Mouse (Mus musculus) stomach, embryonic 15.5 days (tissue): Measurements from ENCODE around the gene Txndc12. TPM values are rescaled to one million over a fixed set of nuclear protein-coding genes. Genes with fewer than 3 reads are reported as not detected.

Experiments used
- ATAC-seq: fragments of 200-750 bp; cut with Nextera tagmentation; 2 replicates; pipeline ENCODE4 v1.8.0; 2017; ENCODE audit warnings: low read depth, moderate number of reproducible peaks, moderate TSS enrichment; ENCODE audit not compliant: insufficient read depth, low FRiP score
- H3K27ac ChIP-seq: fragments of 300-500 bp; sonication (generic); 2 replicates; pipeline ENCODE4 v1.5.1; 2015; ENCODE audit warnings: mild to moderate bottlenecking, inconsistent platforms
- H3K27me3 ChIP-seq: fragments of 300-500 bp; sonication (generic); replicated peaks from 2 replicates; pipeline ENCODE4 v1.6.1; 2015; ENCODE audit warnings: inconsistent platforms
- H3K36me3 ChIP-seq: fragments of 300-500 bp; sonication (generic); 2 replicates; pipeline ENCODE4 v1.6.1; 2015; ENCODE audit warnings: inconsistent platforms
- H3K4me1 ChIP-seq: fragments of 300-500 bp; sonication (generic); 2 replicates; pipeline ENCODE4 v1.6.1; 2015; ENCODE audit warnings: inconsistent platforms
- H3K4me2 ChIP-seq: fragments of 300-500 bp; sonication (generic); 2 replicates; pipeline ENCODE4 v1.6.1; 2015; ENCODE audit warnings: mild to moderate bottlenecking, inconsistent platforms
- H3K4me3 ChIP-seq: fragments of 300-500 bp; sonication (generic); replicated peaks from 2 replicates; pipeline ENCODE4 v1.5.1; 2015; ENCODE audit warnings: inconsistent platforms
- H3K9ac ChIP-seq: fragments of 300-500 bp; sonication (generic); 2 replicates; pipeline ENCODE4 v1.6.1; 2015; ENCODE audit warnings: inconsistent platforms
- H3K9me3 ChIP-seq: fragments of 300-500 bp; sonication (generic); 2 replicates; pipeline ENCODE4 v1.6.1; 2016; ENCODE audit warnings: inconsistent platforms
- WGBS: fragments of 180-500 bp; shearing (Covaris S2); methylation state at CpG from one replicate; pipeline ENCODE4 v1.1.7; 2015; 5-methylcytosine and 5-hydroxymethylcytosine counted together
- polyA plus RNA-seq: library from polyadenylated mRNA; unstranded; fragments of >200 nt; fragmentation: Nextera tagmentation; extraction: Ambion mirVana; gene quantifications from 2 replicates; pipeline ENCODE4 v1.2.1, GENCODE M21; 2015

Txndc12 gene
- polyA plus RNA-seq, 1 experiment from 2014 or later, result 97.2 TPM

DNA sequence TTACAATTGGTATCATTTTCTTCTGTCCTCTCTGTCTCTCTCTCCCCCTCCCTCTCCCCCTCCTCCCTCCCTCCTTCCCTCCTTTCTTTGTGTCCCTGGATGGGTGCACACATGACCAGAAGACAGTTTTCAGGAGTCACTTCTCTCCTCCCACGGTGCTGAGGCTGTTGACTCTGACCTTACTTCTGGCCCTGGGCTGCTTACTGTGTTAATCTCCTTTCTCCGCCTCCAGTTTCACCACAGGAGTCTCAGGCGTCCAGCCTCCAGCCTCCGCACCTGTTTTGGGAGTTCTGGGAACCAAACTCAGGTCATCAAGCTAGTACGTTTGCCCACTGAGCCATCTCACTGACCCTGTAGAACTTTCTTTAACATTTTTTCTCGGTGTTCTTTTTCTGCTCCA lies 69.7 kb downstream of the Txndc12 start:
- ATAC-seq, result no peak
- no peaks in the 10 kb centered on the region for H3K9me3 ChIP-seq
- H3K36me3 ChIP-seq, result no peaks in the 10 kb centered on the region
- H3K27ac ChIP-seq, result no peak overlapping the region
- no peak overlapping the region for H3K4me3 ChIP-seq
- no peak overlapping the region for H3K9ac ChIP-seq
- no peak overlapping the region for H3K4me2 ChIP-seq
- 61% methylated on average over 6 of the region's 6 CpGs for WGBS
- H3K4me1 ChIP-seq, result no peaks in the 10 kb centered on the region
- no peaks in the 10 kb centered on the region for H3K27me3 ChIP-seq

DNA sequence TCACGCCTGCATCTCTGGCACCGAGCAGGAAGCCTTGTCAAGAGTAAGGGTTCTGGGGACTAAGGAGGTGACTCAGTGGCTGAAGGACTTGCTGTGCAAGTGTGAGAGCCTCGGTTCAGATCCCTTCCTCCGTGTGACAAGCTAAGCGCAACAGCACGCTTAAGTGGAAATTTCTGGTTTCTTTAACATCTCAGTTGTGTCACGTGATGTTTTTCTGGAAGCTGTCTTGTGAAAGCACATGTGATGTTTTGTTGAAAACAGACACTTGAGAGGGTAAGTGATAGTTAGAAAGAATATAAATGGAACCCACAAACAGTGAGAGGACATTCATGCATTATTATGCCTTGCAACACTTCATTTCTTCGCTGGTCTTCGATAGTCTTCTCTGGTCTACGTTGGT lies 70.4 kb downstream of the Txndc12 start:
- Histone ChIP-seq H3K4me1 (no peaks in the 10 kb centered on the region), H3K27me3 (no peaks in the 10 kb centered on the region), H3K27ac (no peak overlapping the region), H3K9ac (no peak overlapping the region), H3K4me2 (no peak overlapping the region), H3K36me3 (no peaks in the 10 kb centered on the region), H3K4me3 (no peak overlapping the region), H3K9me3 (no peaks in the 10 kb centered on the region)
- 83% methylated on average over 10 of the region's 10 CpGs for WGBS
- no peak for ATAC-seq

DNA sequence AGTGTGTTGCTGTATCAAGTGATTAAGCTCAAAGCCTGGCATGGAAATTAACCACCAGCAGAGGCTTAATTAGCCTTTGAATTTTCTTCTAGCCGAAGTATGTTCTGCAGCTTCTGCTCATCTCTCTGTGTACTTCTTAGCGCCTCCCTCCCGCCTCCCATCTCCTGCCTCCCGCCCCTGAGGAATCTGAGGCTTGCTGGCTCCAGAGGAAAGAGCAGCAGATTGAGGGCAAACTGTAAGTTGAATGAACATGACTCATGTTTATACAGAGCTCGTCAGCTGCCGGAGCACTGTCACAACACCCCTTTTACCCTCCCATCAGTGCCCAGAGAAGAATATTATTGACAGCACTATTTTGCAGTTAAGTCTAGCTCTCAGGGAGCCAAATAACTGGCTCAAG lies 71.5 kb downstream of the Txndc12 start:
- WGBS, result 26% methylated on average over 6 of the region's 6 CpGs

GRCm38 (mm10) chr4:108907475-108907874 lies 73.1 kb downstream of the Txndc12 start:
- Histone ChIP-seq H3K4me2 (no peak overlapping the region), H3K4me1 (no peaks in the 10 kb centered on the region), H3K9ac (no peak overlapping the region), H3K27ac (0 out of 2 replicates have a peak overlapping the region, but pooled peaks have one; percentile 44), H3K4me3 (no peak overlapping the region), H3K27me3 (no peaks in the 10 kb centered on the region), H3K9me3 (no peaks in the 10 kb centered on the region), H3K36me3 (no peaks in the 10 kb centered on the region)
- ATAC-seq, result peak; percentile 71; the same call in 1 of the 2 replicates

More for the DNA sequence above, 71.5 kb downstream of the Txndc12 start:
- no peak overlapping the region for H3K4me2 ChIP-seq
- ATAC-seq, result no peak
- no peak overlapping the region for H3K4me3 ChIP-seq
- H3K36me3 ChIP-seq, result no peaks in the 10 kb centered on the region
- H3K9ac ChIP-seq, result no peak overlapping the region
- no peaks in the 10 kb centered on the region for H3K9me3 ChIP-seq
- H3K27ac ChIP-seq, result no peak overlapping the region
- H3K4me1 ChIP-seq, result no peaks in the 10 kb centered on the region
- H3K27me3 ChIP-seq, result no peaks in the 10 kb centered on the region

DNA sequence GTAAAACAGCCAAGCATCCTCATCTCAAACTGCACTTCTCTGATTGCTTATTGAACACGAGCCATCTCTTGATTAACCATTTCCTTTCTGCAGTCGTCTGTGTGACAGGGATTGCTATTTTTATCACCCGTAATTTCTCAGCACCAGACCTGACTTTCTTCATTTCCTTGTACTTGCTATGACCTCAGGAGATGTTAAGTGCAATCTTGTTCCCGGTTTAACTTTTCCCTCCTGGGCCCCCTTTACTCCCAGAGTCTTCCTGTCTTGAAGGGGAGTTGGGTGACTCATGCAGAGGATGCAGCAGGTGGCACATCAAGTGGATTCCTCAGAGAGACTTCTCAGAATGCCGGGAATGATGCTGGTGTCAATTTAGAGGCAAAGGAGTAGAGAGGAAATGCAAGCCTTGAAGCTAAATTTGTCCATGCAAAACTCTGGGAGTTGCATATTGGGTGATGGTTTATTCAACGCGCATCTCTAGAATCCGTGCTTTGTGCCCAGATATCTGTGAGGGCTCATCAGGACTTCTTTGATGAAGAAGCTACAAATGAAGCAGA lies 75.5 kb downstream of the Txndc12 start:
- Histone ChIP-seq H3K9me3 (no peaks in the 10 kb centered on the region), H3K4me2 (no peak overlapping the region), H3K36me3 (no peaks in the 10 kb centered on the region), H3K9ac (no peak overlapping the region), H3K4me3 (no peak overlapping the region), H3K4me1 (no peaks in the 10 kb centered on the region), H3K27ac (no peak overlapping the region), H3K27me3 (no peaks in the 10 kb centered on the region)
- no peak for ATAC-seq
- 53% methylated on average over 8 of the region's 8 CpGs for WGBS

Other genes starting within 250 kb of the Txndc12 start
- 26.6 and 32.5 TPM in 2 replicates for gene Cc2d1b, start 214.7 kb upstream of the Txndc12 start, polyA plus RNA-seq
- gene 3110021N24Rik, start 115.0 kb upstream of the Txndc12 start, polyA plus RNA-seq, result 1.5 and 2.0 TPM in 2 replicates
- gene Zfyve9, start 53.8 kb upstream of the Txndc12 start, polyA plus RNA-seq, result 4.2 and 4.6 TPM in 2 replicates
- gene Btf3l4, start 987 bp upstream of the Txndc12 start, polyA plus RNA-seq, result 122 and 145 TPM in 2 replicates
- 54.8 TPM in 2 replicates for gene Kti12, start 13.2 kb downstream of the Txndc12 start, polyA plus RNA-seq
- gene A730015C16Rik, start 14.0 kb downstream of the Txndc12 start, polyA plus RNA-seq, result 0.98 and 2.5 TPM in 2 replicates
- 10.8 and 11.9 TPM in 2 replicates for gene Rab3b, start 44.5 kb downstream of the Txndc12 start, polyA plus RNA-seq
- gene Nrd1, start 166.1 kb downstream of the Txndc12 start, polyA plus RNA-seq, result 59.9 and 65.6 TPM in 2 replicates